Mouse (Mus musculus) kidney, embryonic 14.5 days (tissue): ENCODE data around the gene Gm49325. TPM values are rescaled to one million over a fixed set of nuclear protein-coding genes. Genes with fewer than 3 reads are reported as not detected.

Source experiments
- ATAC-seq: fragments of 200-750 bp; cut with Nextera tagmentation; 2 replicates; pipeline ENCODE4 v1.8.0; 2017; ENCODE audit warnings: moderate number of reproducible peaks, mild to moderate bottlenecking, moderate TSS enrichment, moderate library complexity; ENCODE audit not compliant: low FRiP score, low TSS enrichment
- H3K27ac ChIP-seq: fragments of 300-500 bp; sonication (generic); 2 replicates; pipeline ENCODE4 v1.5.1; 2014; ENCODE audit warnings: low read depth, mild to moderate bottlenecking, low read length, moderate library complexity, mixed read lengths
- H3K27me3 ChIP-seq: fragments of 300-500 bp; sonication (generic); 2 replicates; pipeline ENCODE4 v1.6.1; 2014; ENCODE audit warnings: mild to moderate bottlenecking, low read length; ENCODE audit not compliant: control insufficient read depth, insufficient read depth
- H3K36me3 ChIP-seq: fragments of 300-500 bp; sonication (generic); 2 replicates; pipeline ENCODE4 v1.6.1; 2014; ENCODE audit warnings: low read length, mixed read lengths; ENCODE audit not compliant: control insufficient read depth, insufficient read depth
- H3K4me1 ChIP-seq: fragments of 300-500 bp; sonication (generic); 2 replicates; pipeline ENCODE4 v1.6.1; 2014; ENCODE audit warnings: low read length, mixed read lengths; ENCODE audit not compliant: control insufficient read depth, insufficient read depth
- H3K4me2 ChIP-seq: fragments of 300-500 bp; sonication (generic); replicated peaks from 2 replicates; pipeline ENCODE4 v1.6.1; 2014; ENCODE audit warnings: low read depth, mild to moderate bottlenecking, low read length
- H3K4me3 ChIP-seq: fragments of 300-500 bp; sonication (generic); 2 replicates; pipeline ENCODE4 v1.5.1; 2014; ENCODE audit warnings: mild to moderate bottlenecking, low read length
- H3K9ac ChIP-seq: fragments of 300-500 bp; sonication (generic); 2 replicates; pipeline ENCODE4 v1.6.1; 2014; ENCODE audit warnings: low read depth, mild to moderate bottlenecking, low read length, moderate library complexity
- H3K9me3 ChIP-seq: fragments of 300-500 bp; sonication (generic); 2 replicates; pipeline ENCODE4 v1.6.1; 2016; ENCODE audit warnings: low read length; ENCODE audit not compliant: control insufficient read depth
- WGBS: fragments of 180-500 bp; shearing (Covaris S2); extraction: QIAGEN DNeasy Blood & Tissue Kit; methylation state at CpG from one replicate; pipeline ENCODE4 v1.1.7; 2014; 5-methylcytosine and 5-hydroxymethylcytosine counted together
- polyA plus RNA-seq: library from polyadenylated mRNA; unstranded; fragments of >200 nt; fragmentation: Nextera tagmentation; extraction: Ambion mirVana; gene quantifications from 2 replicates; pipeline ENCODE4 v1.2.1, GENCODE M21; 2014

Gene Gm49325
- polyA plus RNA-seq, 1 experiment from 2014 or later = 1.2 TPM

GRCm38 (mm10) chr10:77616166-77616565 lies 10.2 kb downstream of the Gm49325 start:
- Histone ChIP-seq H3K9ac (no peak overlapping the region), H3K9me3 (no peaks in the 10 kb centered on the region), H3K4me1 (no peaks in the 10 kb centered on the region), H3K4me3 (no peak overlapping the region), H3K27ac (no peak overlapping the region), H3K4me2 (no peak overlapping the region), H3K36me3 (peaks cover 67% of the 10 kb centered on the region), H3K27me3 (no peaks in the 10 kb centered on the region)
- no peak for ATAC-seq
- 95% methylated on average over 9 of the region's 9 CpGs for WGBS

GRCm38 (mm10) chr10:77616926-77617325 lies 10.9 kb downstream of the Gm49325 start:
- 98% methylated on average over 7 of the region's 7 CpGs for whole genome bisulfite sequencing
- no peak overlapping the region for H3K4me3 ChIP-seq
- ATAC-seq = no peak
- H3K27ac ChIP-seq = no peak overlapping the region
- H3K4me1 ChIP-seq = no peaks in the 10 kb centered on the region
- peaks cover 60% of the 10 kb centered on the region for H3K36me3 ChIP-seq
- no peaks in the 10 kb centered on the region for H3K27me3 ChIP-seq
- H3K4me2 ChIP-seq = no peak overlapping the region
- no peaks in the 10 kb centered on the region for H3K9me3 ChIP-seq
- H3K9ac ChIP-seq = no peak overlapping the region

GRCm38 (mm10) chr10:77621546-77621945 lies 15.5 kb downstream of the Gm49325 start:
- WGBS = 83% methylated on average over 8 of the region's 8 CpGs
- peak overlapping the region; percentile 93 for H3K4me3 ChIP-seq
- peaks cover 19% of the 10 kb centered on the region for H3K36me3 ChIP-seq
- peak overlapping the region; percentile 90 for H3K27ac ChIP-seq
- H3K4me2 ChIP-seq = peak overlapping the region; percentile 68
- H3K9me3 ChIP-seq = no peaks in the 10 kb centered on the region
- no peak for ATAC-seq
- H3K4me1 ChIP-seq = peaks cover 11% of the 10 kb centered on the region; the same call in 1 of the 2 replicates
- peak overlapping the region; percentile 96 for H3K9ac ChIP-seq
- H3K27me3 ChIP-seq = no peaks in the 10 kb centered on the region

- Histone ChIP-seq H3K36me3 (peaks cover 11% of the 10 kb centered on the region; the same call in 1 of the 2 replicates), H3K9ac (peak within 1 kb of the TSS; percentile 96), H3K27ac (peak within 1 kb of the TSS; percentile 90), H3K4me2 (peak within 1 kb of the TSS; percentile 68), H3K4me3 (peak within 1 kb of the TSS; percentile 93), H3K4me1 (peaks cover 11% of the 10 kb centered on the region; the same call in 1 of the 2 replicates), H3K27me3 (no peaks in the 10 kb centered on the region), H3K9me3 (no peaks in the 10 kb centered on the region)
- peak; percentile 90 for ATAC-seq
- 1% methylated on average over 95 of the region's 96 CpGs for WGBS
Measured at GRCm38 (mm10) chr10:77622055-77622988, 16.3 kb downstream of the Gm49325 start, which contains the start of gene Ube2g2. Gene Ube2g2, plus strand, starts transcription at chr10:77622275.

- peak overlapping the region; percentile 68 for H3K4me2 ChIP-seq
- H3K9ac ChIP-seq = peak overlapping the region; percentile 96
- no peak overlapping the region for H3K27ac ChIP-seq
- no peaks in the 10 kb centered on the region for H3K9me3 ChIP-seq
- peaks cover 11% of the 10 kb centered on the region; the same call in 1 of the 2 replicates for H3K4me1 ChIP-seq
- ATAC-seq = no peak
- peaks cover 5% of the 10 kb centered on the region; the same call in 1 of the 2 replicates for H3K36me3 ChIP-seq
- peak overlapping the region; percentile 93 for H3K4me3 ChIP-seq
- H3K27me3 ChIP-seq = no peaks in the 10 kb centered on the region
- 16% methylated on average over 8 of the region's 8 CpGs for WGBS
Measured at GRCm38 (mm10) chr10:77623069-77623492, 17.1 kb downstream of the Gm49325 start.

GRCm38 (mm10) chr10:77623639-77624400 lies 17.8 kb downstream of the Gm49325 start:
- no peak overlapping the region for H3K27ac ChIP-seq
- H3K4me1 ChIP-seq = peaks cover 11% of the 10 kb centered on the region; the same call in 1 of the 2 replicates
- ATAC-seq = no peak
- H3K36me3 ChIP-seq = no peaks in the 10 kb centered on the region
- peak overlapping the region; percentile 68 for H3K4me2 ChIP-seq
- peak overlapping the region; percentile 93; the same call in 1 of the 2 replicates for H3K4me3 ChIP-seq
- no peaks in the 10 kb centered on the region for H3K27me3 ChIP-seq
- H3K9ac ChIP-seq = no peak overlapping the region
- no peaks in the 10 kb centered on the region for H3K9me3 ChIP-seq
- 86% methylated on average over 10 of the region's 10 CpGs for WGBS

- Histone ChIP-seq H3K9ac (no peak overlapping the region), H3K4me1 (peaks cover 11% of the 10 kb centered on the region; the same call in 1 of the 2 replicates), H3K4me3 (no peak overlapping the region), H3K27me3 (no peaks in the 10 kb centered on the region), H3K36me3 (no peaks in the 10 kb centered on the region), H3K27ac (no peak overlapping the region), H3K4me2 (no peak overlapping the region), H3K9me3 (no peaks in the 10 kb centered on the region)
- no peak for ATAC-seq
- 60% methylated on average over 7 of the region's 7 CpGs for WGBS
Measured at GRCm38 (mm10) chr10:77624570-77624995, 18.6 kb downstream of the Gm49325 start.

GRCm38 (mm10) chr10:77626036-77626435 lies 20.0 kb downstream of the Gm49325 start:
- H3K4me3 ChIP-seq = no peak overlapping the region
- no peaks in the 10 kb centered on the region for H3K9me3 ChIP-seq
- H3K4me2 ChIP-seq = no peak overlapping the region
- H3K9ac ChIP-seq = no peak overlapping the region
- 75% methylated on average over 7 of the region's 7 CpGs for WGBS
- H3K4me1 ChIP-seq = peaks cover 11% of the 10 kb centered on the region; the same call in 1 of the 2 replicates
- ATAC-seq = no peak
- H3K36me3 ChIP-seq = peaks cover under 1% of the 10 kb centered on the region; the same call in 1 of the 2 replicates
- no peak overlapping the region for H3K27ac ChIP-seq
- no peaks in the 10 kb centered on the region for H3K27me3 ChIP-seq
